Mouse (Mus musculus): ENCODE data around the gene Prdx2. TPM values are rescaled to one million over a fixed set of nuclear protein-coding genes. Genes with fewer than 3 reads are reported as not detected.

The Prdx2 gene
- total and polyA plus RNA-seq, 2 experiments from 2014 or later = 802 to 904 TPM

GRCm38 (mm10) chr8:84974543-84975142 lies 5.3 kb downstream of the Prdx2 start:
- Histone ChIP-seq H3K4me2 (ENCODE audit: low read depth, low read length, poor library complexity, severe bottlenecking) (no peak overlapping the region), H3K9ac (replicated peaks; ENCODE audit: low read length, poor library complexity, severe bottlenecking) (no peak overlapping the region), H3K9me3 (ENCODE audit: low read length) (no peaks in the 10 kb centered on the region), H3K27me3 (ENCODE audit: insufficient read depth, low read length) (no peaks in the 10 kb centered on the region), H3K4me3 (ENCODE audit: low read depth, low read length) (no peak overlapping the region), H3K4me1 (ENCODE audit: insufficient read depth, low read length) (peaks cover 26% of the 10 kb centered on the region), H3K36me3 (ENCODE audit: insufficient read depth, low read length) (peaks cover 20% of the 10 kb centered on the region), H3K27ac (ENCODE audit: low read depth, low read length) (no peak overlapping the region)
- 80% methylated on average over 8 of the region's 8 CpGs for WGBS
- no peak for TF ChIP-seq CTCF (IDR thresholded peaks at IDR 0.05)
- ATAC-seq (ENCODE audit: low FRiP score) (no peak), DNase-seq (ENCODE audit: low spot score) (no peak)

GRCm38 (mm10) chr8:84975434-84975833 lies 6.0 kb downstream of the Prdx2 start:
- Histone ChIP-seq H3K27me3 (ENCODE audit: insufficient read depth, low read length) (no peaks in the 10 kb centered on the region), H3K4me1 (ENCODE audit: insufficient read depth, low read length) (peaks cover 29% of the 10 kb centered on the region), H3K9me3 (ENCODE audit: low read length) (no peaks in the 10 kb centered on the region), H3K27ac (ENCODE audit: low read depth, low read length) (0 out of 2 replicates have a peak overlapping the region, but pooled peaks have one; percentile 18), H3K9ac (replicated peaks; ENCODE audit: low read length, poor library complexity, severe bottlenecking) (no peak overlapping the region), H3K36me3 (ENCODE audit: insufficient read depth, low read length) (peaks cover 20% of the 10 kb centered on the region), H3K4me2 (ENCODE audit: low read depth, low read length, poor library complexity, severe bottlenecking) (no peak overlapping the region), H3K4me3 (ENCODE audit: low read depth, low read length) (no peak overlapping the region)
- DNase-seq (ENCODE audit: low spot score) (peak; percentile 55), ATAC-seq (ENCODE audit: low FRiP score) (no peak)
- peak; percentile 87 for TF ChIP-seq CTCF (IDR thresholded peaks at IDR 0.05)
- WGBS = 33% methylated on average over 7 of the region's 7 CpGs

- Histone ChIP-seq H3K9me3 (ENCODE audit: low read length) (no peaks in the 10 kb centered on the region), H3K36me3 (ENCODE audit: insufficient read depth, low read length) (peaks cover 16% of the 10 kb centered on the region), H3K4me2 (ENCODE audit: low read depth, low read length, poor library complexity, severe bottlenecking) (peak overlapping the region; percentile 100), H3K27ac (ENCODE audit: low read depth, low read length) (0 out of 2 replicates have a peak overlapping the region, but pooled peaks have one; percentile 18), H3K4me1 (ENCODE audit: insufficient read depth, low read length) (peaks cover 25% of the 10 kb centered on the region), H3K4me3 (ENCODE audit: low read depth, low read length) (peak overlapping the region; percentile 56), H3K9ac (replicated peaks; ENCODE audit: low read length, poor library complexity, severe bottlenecking) (0 out of 2 replicates have a peak overlapping the region, but pooled peaks have one; percentile 54), H3K27me3 (ENCODE audit: insufficient read depth, low read length) (no peaks in the 10 kb centered on the region)
- DNase-seq (ENCODE audit: low spot score) (peak; percentile 91), ATAC-seq (ENCODE audit: low FRiP score) (peak; percentile 72)
- WGBS = 2% methylated on average over 60 of the region's 61 CpGs
- peak; percentile 35; the same call in 1 of the 2 replicates for TF ChIP-seq CTCF (IDR thresholded peaks at IDR 0.05)
Measured at GRCm38 (mm10) chr8:84976031-84976762, 6.8 kb downstream of the Prdx2 start.

GRCm38 (mm10) chr8:84976763-84977434 lies 7.5 kb downstream of the Prdx2 start:
- TF ChIP-seq CTCF (IDR thresholded peaks at IDR 0.05) = no peak
- H3K27me3 ChIP-seq (ENCODE audit: insufficient read depth, low read length) = no peaks in the 10 kb centered on the region
- no peak for ATAC-seq (ENCODE audit: low FRiP score)
- peaks cover 25% of the 10 kb centered on the region for H3K4me1 ChIP-seq (ENCODE audit: insufficient read depth, low read length)
- no peak overlapping the region for H3K27ac ChIP-seq (ENCODE audit: low read depth, low read length)
- no peaks in the 10 kb centered on the region for H3K9me3 ChIP-seq (ENCODE audit: low read length)
- peak overlapping the region; percentile 54 for H3K9ac ChIP-seq (replicated peaks; ENCODE audit: low read length, poor library complexity, severe bottlenecking)
- H3K36me3 ChIP-seq (ENCODE audit: insufficient read depth, low read length) = peaks cover 10% of the 10 kb centered on the region
- peak overlapping the region; percentile 56 for H3K4me3 ChIP-seq (ENCODE audit: low read depth, low read length)
- whole genome bisulfite sequencing = 2% methylated on average over 25 of the region's 25 CpGs
- peak overlapping the region; percentile 100 for H3K4me2 ChIP-seq (ENCODE audit: low read depth, low read length, poor library complexity, severe bottlenecking)
- DNase-seq (ENCODE audit: low spot score) = no peak

- Histone ChIP-seq H3K4me1 (ENCODE audit: insufficient read depth, low read length) (peaks cover 25% of the 10 kb centered on the region), H3K4me2 (ENCODE audit: low read depth, low read length, poor library complexity, severe bottlenecking) (peak overlapping the region; percentile 100), H3K9ac (replicated peaks; ENCODE audit: low read length, poor library complexity, severe bottlenecking) (peak overlapping the region; percentile 66), H3K27ac (ENCODE audit: low read depth, low read length) (peak overlapping the region; percentile 55), H3K27me3 (ENCODE audit: insufficient read depth, low read length) (no peaks in the 10 kb centered on the region), H3K4me3 (ENCODE audit: low read depth, low read length) (peak overlapping the region; percentile 56), H3K9me3 (ENCODE audit: low read length) (no peaks in the 10 kb centered on the region), H3K36me3 (ENCODE audit: insufficient read depth, low read length) (peaks cover 7% of the 10 kb centered on the region; the same call in 1 of the 2 replicates)
- peak; percentile 56 for DNase-seq (ENCODE audit: low spot score)
- no peak for TF ChIP-seq CTCF (IDR thresholded peaks at IDR 0.05)
- no peak for ATAC-seq (ENCODE audit: low FRiP score)
- WGBS = 1% methylated on average over 69 of the region's 70 CpGs
Measured at GRCm38 (mm10) chr8:84977435-84978247, 8.3 kb downstream of the Prdx2 start.

Measured in midbrain, postnatal 0 days (tissue).